Mouse (Mus musculus) thymus, adult 2 months (tissue): ENCODE results near the gene Atp6v0c.

ENCODE experiments used
- CTCF ChIP-seq: fragments of 200-500 bp; IDR thresholded peaks from 2 replicates; pipeline ENCODE4 v1.5.1; 2012; ENCODE audit warnings: mild to moderate bottlenecking, control low read depth, low read length, moderate library complexity, borderline replicate concordance; ENCODE audit not compliant: control insufficient read depth, poor library complexity, insufficient read depth; ENCODE audit errors: extremely low read depth
- POLR2A ChIP-seq: fragments of 200-500 bp; IDR thresholded peaks from 2 replicates; pipeline ENCODE4 v1.6.1; 2012; ENCODE audit warnings: mild to moderate bottlenecking, low read length, control low read depth, moderate library complexity; ENCODE audit not compliant: control insufficient read depth, poor library complexity, insufficient read depth; ENCODE audit errors: extremely low read depth

- TF ChIP-seq CTCF = no peak
- TF ChIP-seq POLR2A = no peak
These were observed 37.2 kb upstream of the Atp6v0c start for GRCm38 (mm10) chr17:24206451-24207351.
